Mouse (Mus musculus) thymus, adult 2 months (tissue): ENCODE results near the gene Bend3. TPM values are rescaled to one million over a fixed set of nuclear protein-coding genes. Genes with fewer than 3 reads are reported as not detected.
"Not testable (repeated sequence)": the region's sequence is repeated elsewhere in the genome, so short reads cannot be mapped to it uniquely, and the experiment has no call there.

Experiments
- DNase-seq: peaks from one replicate; pipeline ENCODE4 v3.0.0; 2021
- H3K27ac ChIP-seq: fragments of 200-500 bp; 2 replicates; pipeline ENCODE4 v1.5.1; 2012; ENCODE audit warnings: low read length, control low read depth; ENCODE audit not compliant: control insufficient read depth, insufficient read depth
- H3K27me3 ChIP-seq: fragments of 200-500 bp; 2 replicates; pipeline ENCODE4 v1.6.1; 2012; ENCODE audit warnings: mild to moderate bottlenecking, low read length, moderate library complexity, mixed read lengths; ENCODE audit not compliant: control insufficient read depth, insufficient read depth
- H3K36me3 ChIP-seq: fragments of 200-500 bp; 2 replicates; pipeline ENCODE4 v1.6.1; 2012; ENCODE audit warnings: mild to moderate bottlenecking, low read length, moderate library complexity; ENCODE audit not compliant: control insufficient read depth, insufficient read depth
- H3K4me1 ChIP-seq: fragments of 200-500 bp; replicated peaks from 2 replicates; pipeline ENCODE4 v1.6.1; 2012; ENCODE audit warnings: low read length; ENCODE audit not compliant: control insufficient read depth, insufficient read depth
- H3K4me3 ChIP-seq: fragments of 200-500 bp; 2 replicates; pipeline ENCODE4 v1.5.1; 2012; ENCODE audit warnings: mild to moderate bottlenecking, low read length, control low read depth, moderate library complexity; ENCODE audit not compliant: control insufficient read depth, insufficient read depth
- CTCF ChIP-seq: fragments of 200-500 bp; IDR thresholded peaks from 2 replicates; pipeline ENCODE4 v1.5.1; 2012; ENCODE audit warnings: mild to moderate bottlenecking, control low read depth, low read length, moderate library complexity, borderline replicate concordance; ENCODE audit not compliant: control insufficient read depth, poor library complexity, insufficient read depth; ENCODE audit errors: extremely low read depth
- POLR2A ChIP-seq: fragments of 200-500 bp; IDR thresholded peaks from 2 replicates; pipeline ENCODE4 v1.6.1; 2012; ENCODE audit warnings: mild to moderate bottlenecking, low read length, control low read depth, moderate library complexity; ENCODE audit not compliant: control insufficient read depth, poor library complexity, insufficient read depth; ENCODE audit errors: extremely low read depth
- WGBS: fragments of 180-500 bp; shearing (Covaris S2); methylation state at CpG from one replicate; pipeline ENCODE4 v1.1.7; 2018; 5-methylcytosine and 5-hydroxymethylcytosine counted together
- polyA plus RNA-seq: library from polyadenylated mRNA; depleted of rRNA; stranded (reverse); fragments of >200 nt; gene quantifications from 2 replicates; pipeline ENCODE4 v1.2.3, GENCODE M21; 2012

Gene Bend3
- polyA plus RNA-seq, 1 experiment = 5.1 TPM

DNA sequence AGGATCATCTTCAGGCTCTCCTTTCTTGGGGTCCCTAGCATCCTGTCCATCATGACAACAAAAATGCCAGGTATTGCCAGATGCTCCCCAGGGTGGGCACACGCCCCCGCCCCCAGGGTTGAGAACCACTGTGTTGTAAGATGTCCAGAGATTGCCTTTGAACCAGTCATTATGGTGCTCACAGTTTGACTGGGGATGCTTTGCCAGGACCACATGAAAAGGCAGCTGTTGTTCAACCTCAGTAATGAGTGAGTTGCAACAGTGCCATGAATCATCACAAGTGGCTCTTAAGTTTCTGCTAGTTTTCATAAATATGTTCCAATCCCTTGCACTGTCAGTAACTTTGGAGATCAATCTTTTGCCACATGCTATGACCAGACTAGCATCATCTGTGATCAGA, 41.3 kb downstream of the Bend3 start:
- no peaks in the 10 kb centered on the region for H3K4me1 ChIP-seq
- DNase-seq = no peak
- no peak overlapping the region for H3K27ac ChIP-seq
- TF ChIP-seq POLR2A (no peak), CTCF (no peak)
- H3K36me3 ChIP-seq = no peaks in the 10 kb centered on the region
- H3K4me3 ChIP-seq = no peak overlapping the region
- H3K27me3 ChIP-seq = no peaks in the 10 kb centered on the region
- WGBS = 93% methylated on average over 2 of the region's 2 CpGs

DNA sequence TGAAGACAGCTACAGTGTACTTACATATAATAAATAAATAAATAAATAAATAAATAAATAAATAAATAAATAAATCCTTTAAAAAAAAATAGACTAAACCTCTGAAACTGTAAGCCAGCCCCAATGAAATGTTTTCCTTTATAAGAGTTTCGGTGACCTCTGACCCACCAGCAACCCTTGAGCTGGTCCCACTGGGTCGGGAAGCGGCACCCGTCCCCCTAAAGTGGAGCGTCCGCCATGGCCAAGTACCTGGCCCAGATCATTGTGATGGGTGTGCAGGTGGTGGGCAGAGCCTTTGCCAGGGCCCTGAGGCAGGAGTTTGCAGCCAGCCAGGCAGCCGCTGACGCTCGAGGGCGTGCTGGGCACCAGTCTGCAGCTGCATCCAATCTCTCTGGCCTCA, 45.3 kb downstream of the Bend3 start, which contains the start of gene Gm9803:
TSS of gene Gm9803 (plus strand) at position 154 of the 400 bp plus-strand sequence.
- 98% methylated on average over 10 of the region's 10 CpGs for WGBS
- H3K27me3 ChIP-seq, H3K36me3 ChIP-seq, H3K4me1 ChIP-seq, DNase-seq, H3K27ac ChIP-seq, H3K4me3 ChIP-seq: not testable (repeated sequence)

DNA sequence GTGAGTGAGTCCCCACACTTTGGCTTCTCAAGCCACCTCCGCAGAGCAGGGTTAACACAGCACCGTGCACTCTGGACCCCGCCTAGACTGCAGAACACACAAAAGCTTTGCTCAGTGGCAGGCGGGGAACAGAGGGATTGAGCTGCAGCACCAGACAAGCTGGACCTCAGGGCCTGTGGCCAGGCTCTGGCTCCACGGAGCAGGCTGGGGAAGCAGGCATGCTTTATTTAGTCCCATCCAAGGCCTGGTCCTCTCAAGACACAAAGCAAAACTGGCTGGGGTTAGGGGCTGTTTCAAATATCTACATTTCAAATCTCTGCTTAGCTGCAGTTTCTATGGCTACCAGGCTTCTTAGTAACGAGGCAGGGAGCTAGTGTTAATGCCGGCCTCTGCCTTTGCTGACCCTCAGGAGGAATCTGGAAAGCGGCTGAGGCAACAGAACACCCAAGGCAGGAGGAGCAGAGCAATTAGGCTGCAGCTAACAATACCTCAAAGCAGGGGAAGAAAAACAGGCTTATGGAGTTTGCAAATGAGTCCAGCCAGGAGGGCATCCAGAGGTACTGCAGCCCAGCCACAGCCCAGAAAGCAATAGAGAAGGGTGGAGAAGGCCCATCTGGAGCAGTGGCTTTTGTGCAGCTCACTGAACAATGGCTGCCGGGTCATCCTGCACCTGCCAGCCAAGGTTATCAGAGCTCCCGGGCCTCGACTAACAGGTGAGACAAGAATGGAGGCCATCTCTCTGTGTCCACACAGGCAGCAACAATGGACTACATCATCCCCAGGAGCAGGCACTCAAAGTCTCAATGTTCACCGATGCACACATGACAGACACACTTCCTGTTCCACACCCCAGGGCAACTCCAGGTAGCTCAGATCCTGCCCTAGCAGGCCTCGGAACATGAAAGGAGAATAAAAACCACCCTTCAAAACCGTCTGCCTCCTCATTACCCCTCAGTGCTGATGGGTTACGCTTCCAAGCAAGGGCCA, 48.9 kb downstream of the Bend3 start:
- WGBS = 82% methylated on average over 15 of the region's 15 CpGs
- no peak for DNase-seq
- Histone ChIP-seq H3K27me3 (no peaks in the 10 kb centered on the region), H3K36me3 (peaks cover 14% of the 10 kb centered on the region), H3K27ac (no peak overlapping the region), H3K4me3 (no peak overlapping the region), H3K4me1 (no peaks in the 10 kb centered on the region)
- TF ChIP-seq CTCF (no peak), POLR2A (no peak)

DNA sequence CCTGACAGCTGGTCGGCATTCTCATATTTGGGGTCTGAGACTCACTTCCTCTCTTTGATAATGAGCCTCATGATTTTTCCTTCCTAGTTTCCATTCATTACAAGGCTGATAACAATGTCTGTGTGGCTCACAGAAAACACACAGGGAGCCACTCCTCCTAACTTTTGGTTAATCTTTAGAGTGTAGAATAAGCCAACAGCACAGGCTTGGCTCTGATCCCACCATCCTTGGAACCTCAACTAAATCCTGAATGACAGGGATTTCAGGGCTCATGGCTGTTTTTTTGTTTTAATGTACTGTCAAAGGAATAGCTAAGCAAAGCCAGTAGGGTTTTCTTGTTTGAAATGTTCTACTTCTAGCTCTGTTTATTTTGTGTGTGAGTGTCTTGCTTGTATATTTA, 55.8 kb downstream of the Bend3 start:
- Histone ChIP-seq H3K36me3 (peaks cover 14% of the 10 kb centered on the region), H3K27me3 (no peaks in the 10 kb centered on the region), H3K4me3 (no peak overlapping the region), H3K27ac (no peak overlapping the region), H3K4me1 (no peaks in the 10 kb centered on the region)
- 45% methylated on average over 1 of the region's 1 CpGs for whole genome bisulfite sequencing
- no peak for DNase-seq
- TF ChIP-seq POLR2A (no peak), CTCF (no peak)

DNA sequence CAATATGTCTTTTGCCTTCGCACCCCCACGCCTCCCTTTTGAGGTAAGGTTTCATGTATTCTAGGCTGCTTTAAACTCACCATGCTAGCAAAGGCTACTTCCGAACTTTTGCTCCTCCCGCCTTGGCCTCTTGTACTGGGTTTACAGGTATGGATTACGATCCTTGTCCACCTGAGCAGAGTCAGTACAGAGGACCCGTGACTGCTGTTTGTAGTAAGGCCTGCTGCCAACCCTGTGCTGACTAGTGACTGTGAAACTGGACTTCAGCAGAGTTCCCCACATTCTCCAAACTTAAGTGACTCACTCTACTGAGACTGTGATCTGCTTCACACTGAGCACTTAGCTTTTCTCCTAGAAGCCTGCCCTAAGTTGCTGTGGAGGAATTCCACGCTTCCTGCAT, 59.0 kb downstream of the Bend3 start:
- DNase-seq = no peak
- TF ChIP-seq POLR2A = no peak
- no peak for TF ChIP-seq CTCF
- Histone ChIP-seq H3K4me1 (peaks cover 2% of the 10 kb centered on the region), H3K36me3 (no peaks in the 10 kb centered on the region), H3K4me3 (no peak overlapping the region), H3K27ac (no peak overlapping the region), H3K27me3 (no peaks in the 10 kb centered on the region)
- WGBS = 96% methylated on average over 7 of the region's 7 CpGs

DNA sequence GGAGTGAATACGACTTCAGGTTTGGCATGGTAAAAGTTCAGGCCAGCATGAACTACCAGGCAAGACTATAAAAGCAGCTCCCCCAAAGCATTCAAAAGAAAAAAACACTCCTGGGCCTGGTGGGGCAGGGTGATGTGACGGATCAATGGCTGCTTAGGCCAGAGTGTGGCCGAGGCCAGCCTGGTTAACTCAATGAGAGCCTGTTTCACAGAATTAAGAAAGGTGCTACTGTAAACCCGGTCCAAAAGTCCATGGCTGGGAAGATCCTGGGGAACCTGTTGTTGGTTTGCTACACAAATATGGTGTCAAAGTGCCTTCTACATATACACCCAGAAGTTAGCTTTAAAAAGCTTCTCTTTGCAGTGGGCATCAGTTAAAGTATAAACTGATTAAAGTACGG, 60.2 kb downstream of the Bend3 start:
- Histone ChIP-seq H3K36me3 (no peaks in the 10 kb centered on the region), H3K27me3 (no peaks in the 10 kb centered on the region), H3K4me1 (peaks cover 2% of the 10 kb centered on the region), H3K4me3 (no peak overlapping the region), H3K27ac (no peak overlapping the region)
- no peak for TF ChIP-seq POLR2A
- TF ChIP-seq CTCF = no peak
- WGBS = 96% methylated on average over 5 of the region's 5 CpGs
- no peak for DNase-seq
